In the genomic region with DNA sequence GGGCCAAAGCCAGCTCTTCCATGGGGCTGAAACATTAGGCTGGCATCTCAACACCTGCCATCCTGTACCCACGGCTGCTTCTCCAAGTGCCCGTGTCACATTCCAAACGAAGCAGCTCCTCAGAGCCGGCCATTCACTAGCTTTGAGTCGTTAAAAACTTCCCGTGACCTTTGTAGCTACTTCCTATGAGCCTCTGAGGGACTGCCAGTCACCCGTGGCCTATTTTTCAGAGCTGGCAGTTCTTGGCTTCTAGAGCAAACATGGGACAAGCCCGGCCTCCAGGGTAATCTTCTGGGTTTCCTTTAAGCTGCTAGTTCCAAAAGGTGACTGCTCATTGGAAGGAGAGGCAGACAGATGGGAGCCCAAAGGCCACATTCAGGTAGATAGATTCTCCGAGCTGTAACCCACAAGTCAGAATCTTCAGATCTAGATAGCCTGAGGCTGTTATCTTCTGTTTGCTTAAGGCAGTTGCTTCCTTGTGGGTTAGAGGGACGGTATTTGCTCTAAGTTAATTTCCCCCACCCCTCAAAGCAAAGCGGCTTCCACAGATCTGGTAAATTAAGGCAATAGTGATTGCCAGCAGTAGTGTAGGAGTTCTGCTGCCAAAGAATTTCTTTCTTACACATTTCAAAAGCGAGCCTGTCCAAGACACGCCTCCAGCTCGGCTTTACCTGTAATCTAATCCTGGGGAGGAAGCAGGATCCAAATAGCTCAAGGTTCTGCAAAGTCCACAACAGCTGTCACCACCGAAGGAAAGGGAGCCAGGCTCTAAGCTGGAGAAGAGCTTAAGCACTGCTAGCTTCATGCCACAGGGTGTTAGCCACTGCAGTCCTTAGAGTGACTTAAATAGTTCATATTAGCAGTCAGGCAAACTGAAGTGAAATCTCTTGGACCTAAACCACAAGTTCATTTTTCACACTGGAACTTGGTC, we compare ENCODE assay signal across 8 mouse cellular contexts. TPM values are rescaled to one million over a fixed set of nuclear protein-coding genes. Genes with fewer than 3 reads are reported as not detected.
A peak's percentile ranks its signal among the peaks of the same experiment; 100 is the strongest.
DNase-seq lines count a peak whose midpoint lies in the region; ATAC-seq and TF ChIP-seq lines count a peak whose summit lies in the region.

No protein-coding gene starts in this region.

- H3K79me2 ChIP-seq in liver, adult 2 months (ENCODE audit: control insufficient read depth, insufficient read depth, low read length) = no peaks in the 10 kb centered on the region

- no peaks in the 10 kb centered on the region for H3K27me3 ChIP-seq in liver, adult 2 months (ENCODE audit: control insufficient read depth, insufficient read depth, low read length)

- peak overlapping the region; percentile 65 for H3K9ac ChIP-seq in liver, adult 2 months (ENCODE audit: low read depth, low read length)

- TF ChIP-seq CTCF in liver, adult 2 months (IDR thresholded peaks at IDR 0.05; ENCODE audit: low read depth, low read length) = no peak

- no peaks in the 10 kb centered on the region for H3K36me3 ChIP-seq in liver, adult 2 months (ENCODE audit: control insufficient read depth, insufficient read depth, low read length)

- ATAC-seq in erythroid progenitor cell, adult 5-6 weeks (replicated peaks; ENCODE audit: low FRiP score, poor library complexity, severe bottlenecking) = no peak

- peak overlapping the region; percentile 80 for H3K27ac ChIP-seq in liver, adult 2 months (replicated peaks; ENCODE audit: insufficient read depth, low read depth, low read length)

- intact Hi-C loops in gastrocnemius, postnatal 14 days (cut with DNase I; ENCODE audit: low total_unique reads) = loop anchor here (2.0 kb wide), 1 partner anchor 77 kb away; no protein-coding TSS in a partner anchor

- no peak for TF ChIP-seq POLR2A in liver, adult 2 months (IDR thresholded peaks at IDR 0.05; ENCODE audit: extremely low read depth, insufficient read depth, low read length)

- 11% methylated on average over 15 of the region's 15 CpGs for WGBS in liver, adult 2 months

- H3K4me3 ChIP-seq in liver, adult 2 months (ENCODE audit: insufficient read depth, low read depth, low read length) = no peak overlapping the region; the same call in 1 of the 2 replicates

- DNase-seq in liver, adult 2 months (ENCODE audit: extremely low read depth, low read depth, low spot score) = peak; percentile 88
- DNase-seq in liver = no peak
- peak; percentile 64 for DNase-seq in gastrocnemius, postnatal 14 days
- peak; percentile 57 to 82 for DNase-seq in kidney, postnatal 25 days
- DNase-seq in ovary, postnatal 14 days (ENCODE audit: low spot score) = peak; percentile 16
- no peak for DNase-seq in layer of hippocampus, postnatal 36 days
- no peak for DNase-seq in cerebellum, postnatal 36 days

- peaks cover 10% of the 10 kb centered on the region for H3K4me1 ChIP-seq in liver, adult 2 months (ENCODE audit: control insufficient read depth, insufficient read depth, low read length)

RNA-seq across cellular contexts. Expression of a gene that starts 8.4 kb away (rescaled TPM):
- total RNA-seq in liver, adult 2 months (2014; rRNA removed) = 80.9 and 97.7 TPM in 2 replicates
- 46.3 and 52.7 TPM in 2 replicates for polyA plus RNA-seq in liver, adult 2 months (2012; rRNA removed)
- 10 to 100 TPM; 62.2 to 76.9 TPM for total RNA-seq in gastrocnemius, postnatal 14 days (2021)
- 51.6 and 66.7 TPM in 2 replicates for total RNA-seq in erythroid progenitor cell, adult 5-6 weeks (2015; ENCODE audit: low replicate concordance)
- total RNA-seq in erythroid progenitor cell, adult 5-6 weeks (2017; ENCODE audit: low replicate concordance) = 41.6 and 48.3 TPM in 2 replicates
- total RNA-seq in layer of hippocampus, postnatal 36 days (2021) = 10 to 100 TPM; 70.7 to 72.1 TPM

Comparison
In these comparisons a context has a peak if more than half of its experiments do, and no peak if none do; other contexts are left out.
1. DNase-seq: peak in liver, adult 2 months (single experiment), gastrocnemius, postnatal 14 days (single experiment), kidney, postnatal 25 days (2 of 2) and ovary, postnatal 14 days (single experiment); none in liver (single experiment), layer of hippocampus, postnatal 36 days (0 of 2) and cerebellum, postnatal 36 days (0 of 2).